ENCODE assay signal across 35 mouse cellular contexts in the genomic region with DNA sequence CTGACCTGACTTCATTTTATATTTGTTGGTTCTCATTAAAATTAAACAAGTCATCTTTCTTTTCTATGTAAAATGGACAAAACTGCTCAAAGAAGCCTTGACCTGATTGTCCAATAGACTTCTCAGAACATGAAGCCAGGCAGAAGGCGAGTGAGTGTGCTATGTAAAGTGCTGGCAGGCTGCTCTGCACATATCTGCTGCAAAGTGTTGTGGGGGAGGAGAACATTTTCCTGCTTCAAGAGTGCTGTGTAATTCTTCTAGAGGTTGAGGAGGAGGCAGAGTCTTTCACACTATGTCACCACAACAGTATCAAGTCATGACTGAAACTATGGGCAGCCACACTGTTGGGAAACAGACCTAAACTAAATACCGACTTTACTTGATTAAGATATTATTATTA. TPM values are rescaled to one million over a fixed set of nuclear protein-coding genes. Genes with fewer than 3 reads are reported as not detected.
A peak's percentile ranks its signal among the peaks of the same experiment; 100 is the strongest.
DNase-seq lines count a peak whose midpoint lies in the region; ATAC-seq lines count a peak whose summit lies in the region.
"Had no signal": no experiment of that assay in that cellular context is flagged by ENCODE, and none has a peak within 500 bp of the region (broad histone marks: within the 10 kb centered on the region; RNA-seq: fewer than 3 reads in every experiment).

No protein-coding gene starts in this region.

- no peak overlapping the region for H3K9ac ChIP-seq in intestine, embryonic 16.5 days (ENCODE audit: low read depth, low read length)
- H3K9ac ChIP-seq: hindbrain, embryonic 12.5 days; kidney, embryonic 15.5 days; limb, embryonic 13.5 days; liver, postnatal 0 days had no signal

- H3K4me2 ChIP-seq in intestine, embryonic 16.5 days (ENCODE audit: low read depth, low read length), result no peak overlapping the region
- H3K4me2 ChIP-seq: heart, embryonic 11.5 days; hindbrain, embryonic 12.5 days; kidney, embryonic 15.5 days; limb, embryonic 13.5 days; liver, embryonic 11.5 days; midbrain, embryonic 11.5 days had no signal

- H3K4me1 ChIP-seq in intestine, embryonic 16.5 days (ENCODE audit: control insufficient read depth, insufficient read depth, low read length), result no peaks in the 10 kb centered on the region
- H3K4me1 ChIP-seq: hindbrain, embryonic 12.5 days; kidney, embryonic 15.5 days; limb, embryonic 13.5 days had no signal

- 74% methylated on average over 2 of the region's 2 CpGs for WGBS in intestine, embryonic 16.5 days

- no peaks in the 10 kb centered on the region for H3K27me3 ChIP-seq in intestine, embryonic 16.5 days (replicated peaks; ENCODE audit: control insufficient read depth, insufficient read depth, low read length)
- H3K27me3 ChIP-seq: hindbrain, embryonic 12.5 days; kidney, embryonic 15.5 days; limb, embryonic 13.5 days had no signal

- DNase-seq in layer of hippocampus, adult 9-11 months, result peak; percentile 23
- DNase-seq in layer of hippocampus, adult 8-10 months (ENCODE audit: low spot score in 2 of 2), result no peak
- DNase-seq in brain, adult 2 months (ENCODE audit: low read depth, low spot score), result peak; percentile 92
- DNase-seq in left cerebral cortex, postnatal 14 days (ENCODE audit: low spot score in 2 of 2), result peak; percentile 50 to 71
- DNase-seq in right cerebral cortex, postnatal 36 days (ENCODE audit: low spot score in 2 of 2), result peak; percentile 29 to 73
- no peak for DNase-seq in cerebellum, postnatal 14 days
- DNase-seq: adrenal gland, postnatal 14 days; cerebellum, adult 18-20 months; cerebellum, postnatal 10 days; gastrocnemius, postnatal 25 days; heart, adult 11 months; heart, postnatal 36 days; kidney, adult 18-20 months; kidney, postnatal 25 days; liver, postnatal 0 days; lung, postnatal 36 days; thymus, adult 2 months; thymus, postnatal 36 days had no signal

- H3K27ac ChIP-seq in intestine, embryonic 16.5 days (ENCODE audit: low read length), result no peak overlapping the region
- H3K27ac ChIP-seq: hindbrain, embryonic 12.5 days; kidney, embryonic 15.5 days; limb, embryonic 13.5 days; stomach, postnatal 0 days had no signal

- no peaks in the 10 kb centered on the region for H3K9me3 ChIP-seq in intestine, embryonic 16.5 days (ENCODE audit: control insufficient read depth, low read length)
- H3K9me3 ChIP-seq: hindbrain, embryonic 12.5 days; kidney, embryonic 15.5 days; limb, embryonic 13.5 days had no signal

- no peaks in the 10 kb centered on the region for H3K36me3 ChIP-seq in intestine, embryonic 16.5 days (ENCODE audit: control insufficient read depth, insufficient read depth, low read length)
- H3K36me3 ChIP-seq: hindbrain, embryonic 12.5 days; kidney, embryonic 15.5 days; limb, embryonic 13.5 days had no signal

- H3K4me3 ChIP-seq in intestine, embryonic 16.5 days (ENCODE audit: low read length), result no peak overlapping the region
- H3K4me3 ChIP-seq: erythroblast, embryonic 14.5 days; hindbrain, embryonic 12.5 days; kidney, embryonic 15.5 days; limb, embryonic 13.5 days had no signal

- ATAC-seq in intestine, embryonic 16.5 days, result no peak
- ATAC-seq: forebrain, embryonic 16.5 days; liver, postnatal 0 days; midbrain, embryonic 16.5 days had no signal

- intact Hi-C loops in left cerebral cortex, postnatal 14 days (cut with DNase I), result no loop called here

RNA-seq across cellular contexts. Expression of a gene that starts 12.2 kb away (rescaled TPM):
- total RNA-seq in layer of hippocampus, adult 8-10 months (2022), result 10 to 100 TPM; 65.3 to 79.9 (median 71.4) TPM
- 100 to 1,000 TPM; 108 to 124 TPM for total RNA-seq in left cerebral cortex, postnatal 14 days (2021)
- 0.02 TPM in 1 of 2 replicates, not detected in the other for polyA plus RNA-seq in intestine, embryonic 16.5 days (2015; fragmentation: Nextera tagmentation; extraction: Ambion mirVana)
- total RNA-seq: gastrocnemius, adult 18-20 months; megakaryocyte, adult 5-6 weeks; MEL; neutrophil, adult 5-6 weeks had no signal
- polyA plus RNA-seq: erythroblast, embryonic 14.5 days; heart, embryonic 11.5 days; liver, embryonic 11.5 days; liver, postnatal 0 days; lung, embryonic 16.5 days; spleen, adult 2 months had no signal

Comparison
In these comparisons a context has a peak if more than half of its experiments do, and no peak if none do; other contexts are left out.
1. DNase-seq: peak in layer of hippocampus, adult 9-11 months (single experiment), brain, adult 2 months (single experiment), left cerebral cortex, postnatal 14 days (2 of 2) and right cerebral cortex, postnatal 36 days (2 of 2); none in layer of hippocampus, adult 8-10 months (0 of 2) and cerebellum, postnatal 14 days (0 of 2).